Mouse (Mus musculus): Measurements from ENCODE around the gene N4bp3.
"Not testable (repeated sequence)": the region's sequence is repeated elsewhere in the genome, so short reads cannot be mapped to it uniquely, and the experiment has no call there.

Gene N4bp3

DNA sequence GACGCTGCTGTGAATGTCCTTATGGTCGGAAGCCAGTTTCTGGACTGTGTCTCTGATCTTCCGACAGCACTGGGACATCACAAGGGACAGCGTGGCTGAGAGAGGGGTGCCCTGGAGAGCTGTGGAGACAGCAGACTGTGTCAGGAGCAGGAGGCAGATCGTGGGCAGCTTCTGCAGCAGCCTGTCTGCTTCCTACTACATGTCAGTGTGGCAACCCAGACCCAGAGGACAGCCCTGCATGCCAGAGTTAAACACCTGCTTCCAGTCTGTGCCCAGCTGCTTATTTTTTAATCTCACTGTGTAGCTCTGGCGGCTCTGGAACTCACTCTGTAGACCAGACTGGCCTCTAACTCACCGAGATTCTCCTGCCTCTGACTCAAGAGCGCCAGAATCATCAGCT lies 22.7 kb downstream of the N4bp3 start:
- DNase-seq (ENCODE audit: low spot score in 2 of 2) = no peak

DNA sequence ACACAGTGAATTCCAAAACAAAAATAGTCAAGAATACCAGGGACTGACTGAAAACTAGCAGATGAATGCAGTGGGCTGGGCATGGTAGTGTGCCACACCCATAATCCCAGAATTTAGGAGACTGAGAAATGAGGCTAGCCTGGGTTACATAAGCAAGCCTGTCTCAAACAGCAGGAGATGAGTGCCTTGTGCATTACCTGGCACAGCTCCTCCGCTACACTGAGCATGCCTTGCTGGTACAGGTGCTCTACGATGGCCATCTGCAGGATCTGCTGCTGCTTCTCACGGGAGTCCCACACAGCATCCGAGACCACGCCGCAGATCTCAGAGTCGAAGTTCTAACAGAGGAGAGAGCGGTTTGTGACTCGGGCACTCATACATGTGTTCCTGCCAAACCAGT lies 23.2 kb downstream of the N4bp3 start:
- DNase-seq (ENCODE audit: low spot score in 2 of 2) = no peak

DNA sequence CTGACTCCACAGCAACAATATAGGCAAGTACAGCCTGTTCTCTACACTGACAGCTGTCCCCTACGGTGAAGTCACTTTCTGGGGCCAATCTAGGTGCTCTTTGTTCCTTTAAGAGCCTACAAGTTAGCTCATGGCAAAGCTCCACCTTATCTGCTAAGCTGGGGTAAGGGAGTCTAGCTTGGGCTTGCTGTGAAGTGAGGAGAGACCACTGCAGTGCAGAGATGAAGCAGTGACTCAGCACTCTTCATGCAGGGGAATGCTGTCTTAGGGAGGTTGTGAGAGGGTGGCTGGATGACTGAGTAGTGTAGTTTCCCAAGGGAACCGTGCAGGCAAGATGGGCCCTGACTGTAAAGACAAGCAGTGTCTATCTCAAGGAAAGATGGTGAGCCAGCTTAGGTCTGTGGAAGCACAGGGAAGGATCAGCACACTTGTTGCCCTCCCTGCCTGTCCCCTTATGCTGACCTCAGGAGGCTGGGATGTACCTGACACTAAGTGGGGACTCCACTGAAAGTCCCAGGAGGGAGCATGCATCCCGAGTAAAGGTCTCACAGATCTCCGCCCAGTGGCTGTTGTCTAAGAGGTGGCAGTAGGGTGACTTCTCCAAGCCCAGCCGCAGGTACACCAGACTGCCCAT lies 25.3 kb downstream of the N4bp3 start:
- no peak for DNase-seq (ENCODE audit: low spot score in 2 of 2)

DNA sequence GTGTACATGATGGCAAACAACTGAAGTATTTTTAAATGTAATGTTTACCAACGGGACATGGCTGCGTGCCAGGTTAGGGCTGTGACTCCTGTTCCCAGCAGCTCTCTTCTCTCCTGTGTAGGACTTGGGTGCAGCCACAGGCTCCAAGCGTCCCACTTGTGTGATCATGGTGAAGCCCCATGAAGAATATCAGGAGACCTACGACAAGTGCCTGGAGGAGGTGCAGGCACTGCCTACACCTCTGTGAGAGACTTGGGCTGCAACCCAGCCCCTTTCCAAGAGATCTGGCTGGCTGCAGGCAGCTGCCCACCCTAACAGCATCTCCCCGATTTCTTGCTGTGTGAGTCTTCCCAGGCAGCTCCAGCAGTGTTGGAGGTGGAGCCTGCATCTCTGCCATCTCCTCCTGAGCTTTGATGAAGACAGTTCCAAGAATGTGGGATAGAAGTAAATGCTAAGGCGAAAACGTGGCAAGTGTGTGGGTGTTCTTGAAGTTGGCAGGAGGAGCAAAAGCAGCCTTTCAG lies 27.6 kb downstream of the N4bp3 start:
- no peak for DNase-seq (ENCODE audit: low spot score in 2 of 2)

DNA sequence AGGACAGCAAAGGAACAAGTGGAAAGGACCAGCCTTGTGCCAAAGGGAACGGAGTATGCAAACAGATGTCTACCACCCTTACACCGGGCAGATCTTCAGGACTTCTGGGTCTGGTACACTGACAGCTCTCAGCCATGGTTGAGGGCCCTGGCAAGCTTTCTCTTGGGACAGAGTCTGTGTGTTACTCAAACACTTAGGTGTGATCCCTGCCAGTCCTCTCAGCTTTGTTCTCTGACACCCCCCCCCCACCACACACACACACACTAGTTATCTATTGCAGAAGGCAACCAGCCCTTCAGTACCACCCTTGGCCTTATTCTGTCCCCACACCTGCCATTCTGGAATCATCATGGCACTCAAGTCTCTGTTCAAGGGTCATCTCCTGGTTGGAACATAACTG lies 28.9 kb downstream of the N4bp3 start:
- DNase-seq (ENCODE audit: low spot score in 2 of 2) = no peak

DNA sequence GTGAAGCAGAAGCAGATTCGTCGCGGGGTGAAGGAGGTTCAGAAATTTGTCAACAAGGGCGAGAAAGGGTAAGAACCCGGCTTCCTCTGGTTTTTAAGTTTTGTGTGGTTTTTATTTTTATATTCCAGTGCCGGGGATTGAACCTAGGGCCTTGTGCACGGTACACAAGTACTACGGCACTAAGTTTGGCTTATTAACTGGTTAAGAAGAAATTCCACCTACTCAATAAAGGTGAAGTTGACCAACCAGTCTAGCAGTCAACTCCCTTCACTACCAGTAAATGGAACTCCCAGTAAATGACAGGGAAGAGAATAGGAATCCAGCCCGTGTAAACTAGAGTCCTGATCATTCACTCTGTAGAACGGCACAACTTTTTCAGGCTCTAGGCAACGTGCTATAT lies 30.6 kb downstream of the N4bp3 start:
- DNase-seq (ENCODE audit: low spot score in 2 of 2) = no peak

DNA sequence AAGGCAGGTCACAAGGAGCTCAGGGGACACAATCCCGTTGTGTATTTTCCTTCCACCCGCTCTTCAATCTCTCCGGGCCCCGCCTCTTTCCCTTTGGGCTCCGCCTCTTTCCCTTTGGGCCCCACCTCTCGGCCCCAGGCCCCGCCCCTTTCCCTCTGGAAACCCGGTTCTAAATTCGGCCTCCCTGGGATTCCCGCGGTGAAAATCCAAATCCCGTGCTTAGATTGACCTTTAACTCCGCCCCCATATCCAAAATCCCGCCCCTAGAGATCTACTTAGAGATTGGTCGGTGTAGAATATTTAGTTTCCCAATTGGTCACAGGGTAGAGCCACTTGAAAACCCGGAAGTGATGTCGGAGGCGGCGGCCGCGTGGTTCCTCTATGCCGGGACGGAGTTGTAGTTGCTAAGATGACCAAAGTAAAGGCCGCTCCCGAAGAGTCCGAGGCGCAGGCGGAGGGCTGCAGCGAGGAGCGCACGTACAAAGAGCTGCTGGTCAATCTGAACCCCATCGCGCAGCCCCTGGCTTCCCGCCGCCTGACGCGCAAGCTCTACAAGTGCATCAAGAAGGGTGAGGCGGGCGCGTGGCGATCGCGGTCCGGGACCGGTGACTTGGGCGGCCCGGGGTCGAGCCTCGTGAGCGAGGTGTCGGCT lies 31.1 kb downstream of the N4bp3 start, which contains the start of gene Nhp2:
Gene Nhp2 (plus strand): TSS at position 327 of the 652 bp plus-strand sequence.
- peak; percentile 91 to 92 for DNase-seq (ENCODE audit: low spot score in 2 of 2)

DNA sequence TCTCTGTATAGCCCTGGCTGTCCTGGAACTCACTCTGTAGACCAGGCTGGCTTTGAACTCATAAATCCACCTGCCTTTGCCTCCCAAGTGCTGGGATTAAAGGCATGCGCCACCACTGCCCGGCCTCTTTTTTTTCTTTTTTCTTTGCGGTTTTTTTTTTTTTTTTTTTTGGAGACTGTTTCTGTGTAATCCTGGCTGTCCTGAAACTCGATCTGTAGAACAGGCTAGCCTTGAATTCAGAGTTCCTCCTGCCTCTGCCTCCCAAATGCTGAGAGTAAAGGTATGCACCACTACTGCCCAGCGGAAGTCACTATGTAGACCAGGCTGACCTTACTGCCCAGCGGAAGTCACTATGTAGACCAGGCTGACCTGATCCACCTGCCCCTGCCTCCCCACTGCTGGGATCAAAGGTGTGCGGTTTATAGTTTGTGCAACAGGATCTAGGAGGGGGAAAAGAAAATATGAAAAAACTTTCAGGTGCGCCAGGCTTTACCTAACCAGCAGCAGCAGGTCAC lies 31.7 kb downstream of the N4bp3 start:
- DNase-seq (ENCODE audit: low spot score in 2 of 2) = no peak

DNA sequence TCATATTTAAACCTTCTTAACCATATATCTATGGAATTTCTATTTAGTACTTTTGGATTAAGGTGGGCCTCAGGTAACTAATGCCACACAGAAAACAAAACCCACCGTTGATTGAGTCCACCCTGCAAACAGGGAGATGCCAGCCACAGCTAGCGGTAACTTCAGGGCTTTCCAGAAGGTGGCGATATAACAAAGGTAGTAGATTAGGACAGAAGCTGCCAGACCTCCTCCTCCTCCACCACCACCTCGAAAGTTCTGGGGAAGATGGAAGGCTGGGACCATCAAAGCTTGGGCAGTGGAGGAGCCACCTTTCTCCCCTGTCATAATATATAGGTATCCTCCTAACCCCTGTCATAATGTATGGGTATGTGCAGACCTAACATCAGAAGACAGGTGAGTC lies 32.9 kb downstream of the N4bp3 start:
- DNase-seq (ENCODE audit: low spot score in 2 of 2) = peak; percentile 71 to 81

DNA sequence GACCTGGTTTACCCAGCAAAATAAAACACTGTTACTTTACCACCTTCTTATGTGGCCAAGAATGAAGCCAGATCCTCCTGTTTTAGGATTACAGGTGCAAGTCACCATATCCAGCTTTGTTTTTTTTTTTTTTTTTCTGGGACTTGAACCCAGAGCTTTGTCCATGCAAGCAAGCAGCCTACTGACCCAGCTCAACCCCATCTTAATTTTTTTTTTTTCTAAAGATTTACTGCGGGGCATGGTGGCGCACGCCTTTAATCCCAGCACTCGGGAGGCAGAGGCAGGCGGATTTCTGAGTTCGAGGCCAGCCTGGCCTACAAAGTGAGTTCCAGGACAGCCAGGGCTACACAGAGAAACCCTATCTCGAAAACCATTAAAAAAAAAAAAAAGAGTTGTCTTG lies 34.5 kb downstream of the N4bp3 start:
- not testable (repeated sequence) for DNase-seq (ENCODE audit: low spot score in 2 of 2)

DNA sequence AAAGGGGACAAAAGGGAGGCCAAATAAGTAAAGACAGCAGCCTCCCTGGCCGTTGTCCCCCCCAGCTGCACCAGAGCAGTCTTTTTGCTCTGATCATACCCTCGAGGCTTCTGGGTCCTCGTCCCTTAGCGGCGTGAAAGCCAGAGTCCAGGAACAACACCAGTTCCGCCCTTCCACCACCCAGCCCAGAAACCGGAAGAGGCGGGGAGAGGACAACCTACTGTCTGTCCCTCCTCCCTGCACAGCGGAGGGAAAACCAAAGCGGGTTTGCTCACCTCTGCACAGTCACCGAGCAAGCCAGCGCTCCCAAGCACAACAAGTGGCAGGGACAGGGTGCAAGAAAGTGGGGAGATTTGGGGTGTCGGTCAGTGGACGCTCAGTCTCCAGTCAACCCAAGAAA lies 35.0 kb downstream of the N4bp3 start:
- DNase-seq (ENCODE audit: low spot score in 2 of 2) = peak; percentile 76 to 86

DNA sequence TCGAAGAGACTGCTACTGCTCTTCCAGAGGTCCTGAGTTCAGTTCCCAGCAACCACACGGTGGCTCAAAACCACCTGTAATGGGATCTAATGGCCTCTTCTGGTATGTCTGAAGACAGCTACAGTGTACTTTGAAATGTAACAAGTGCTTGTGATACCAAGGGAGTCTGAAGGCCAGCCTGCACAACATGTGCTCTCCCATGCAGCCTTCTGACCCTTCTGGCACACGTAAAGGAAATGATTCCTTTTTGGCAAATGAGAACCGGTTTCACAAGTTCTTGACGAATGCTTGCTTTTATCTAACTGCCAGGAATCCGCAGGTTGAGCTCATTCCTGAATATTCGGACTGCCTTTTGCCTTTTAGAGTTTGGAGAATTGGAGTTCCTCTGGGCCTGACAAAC lies 35.5 kb downstream of the N4bp3 start:
- DNase-seq (ENCODE audit: low spot score in 2 of 2) = no peak

DNA sequence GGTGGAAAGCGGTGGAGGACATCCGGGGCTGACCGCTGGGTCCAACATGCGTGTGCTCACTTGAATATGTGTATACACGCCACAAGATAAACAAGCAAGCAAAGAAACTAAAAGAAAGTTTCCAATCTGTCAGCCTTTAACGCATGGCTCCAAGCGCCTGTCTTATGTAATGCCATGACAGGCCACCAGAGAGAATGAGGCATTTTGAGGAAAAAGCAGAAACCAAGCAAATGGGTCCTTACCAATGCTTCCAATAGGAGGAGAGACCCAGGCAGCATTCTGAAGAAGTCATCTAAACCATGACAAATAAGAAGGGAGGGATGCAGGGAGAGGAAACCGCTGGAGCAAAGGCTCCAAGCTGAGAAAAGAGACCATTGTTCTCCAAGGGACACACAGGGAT lies 36.4 kb downstream of the N4bp3 start:
- no peak for DNase-seq (ENCODE audit: low spot score in 2 of 2)

DNA sequence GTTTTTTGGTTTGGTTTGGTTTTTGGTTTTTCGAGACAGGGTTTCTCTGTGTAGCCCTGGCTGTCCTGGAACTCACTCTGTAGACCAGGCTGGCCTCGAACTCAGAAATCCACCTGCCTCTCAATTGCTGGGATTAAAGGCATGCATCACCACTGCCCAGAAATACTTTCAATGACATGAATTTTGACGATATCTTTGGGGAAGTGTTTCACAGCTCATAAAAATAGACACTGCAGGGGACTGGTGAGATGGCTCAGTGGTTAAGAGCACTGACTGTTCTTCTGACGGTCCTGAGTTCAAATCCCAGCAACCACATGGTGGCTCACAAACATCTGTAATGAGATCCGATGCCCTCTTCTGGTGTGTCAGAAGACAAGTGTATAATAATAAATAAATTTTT lies 40.7 kb downstream of the N4bp3 start:
- DNase-seq (ENCODE audit: low spot score in 2 of 2) = not testable (repeated sequence)

DNA sequence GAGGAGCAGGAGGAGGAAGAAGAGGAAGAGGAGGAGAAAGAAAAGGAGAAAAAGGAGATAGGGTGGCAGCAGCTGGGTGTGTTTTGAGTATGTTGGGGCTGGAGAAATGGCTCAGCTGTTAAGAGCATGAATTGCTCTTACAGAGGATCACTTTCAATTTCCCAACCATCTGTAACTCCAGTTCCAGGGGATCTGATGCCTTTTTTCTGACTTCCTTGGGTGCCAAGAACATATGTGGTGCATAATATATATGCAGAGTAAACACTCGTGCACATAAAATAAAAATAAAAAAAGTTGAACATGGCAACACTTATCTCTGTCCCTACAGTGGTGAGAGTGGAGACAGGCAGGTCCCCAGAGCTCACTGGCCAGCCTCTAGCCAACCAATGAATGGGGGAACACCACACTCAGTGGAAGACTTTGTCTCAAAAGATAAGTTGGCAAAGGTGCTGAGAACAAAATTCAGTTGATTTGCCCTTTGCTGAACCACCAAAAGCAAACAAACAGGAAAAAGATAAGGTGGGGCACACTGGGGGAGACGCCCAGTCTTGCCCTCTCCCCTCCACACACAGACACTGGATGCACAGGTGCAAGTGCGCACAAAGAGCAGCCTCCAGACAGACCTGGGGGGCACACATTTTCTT lies 41.3 kb downstream of the N4bp3 start:
- DNase-seq (ENCODE audit: low spot score in 2 of 2) = no peak

DNA sequence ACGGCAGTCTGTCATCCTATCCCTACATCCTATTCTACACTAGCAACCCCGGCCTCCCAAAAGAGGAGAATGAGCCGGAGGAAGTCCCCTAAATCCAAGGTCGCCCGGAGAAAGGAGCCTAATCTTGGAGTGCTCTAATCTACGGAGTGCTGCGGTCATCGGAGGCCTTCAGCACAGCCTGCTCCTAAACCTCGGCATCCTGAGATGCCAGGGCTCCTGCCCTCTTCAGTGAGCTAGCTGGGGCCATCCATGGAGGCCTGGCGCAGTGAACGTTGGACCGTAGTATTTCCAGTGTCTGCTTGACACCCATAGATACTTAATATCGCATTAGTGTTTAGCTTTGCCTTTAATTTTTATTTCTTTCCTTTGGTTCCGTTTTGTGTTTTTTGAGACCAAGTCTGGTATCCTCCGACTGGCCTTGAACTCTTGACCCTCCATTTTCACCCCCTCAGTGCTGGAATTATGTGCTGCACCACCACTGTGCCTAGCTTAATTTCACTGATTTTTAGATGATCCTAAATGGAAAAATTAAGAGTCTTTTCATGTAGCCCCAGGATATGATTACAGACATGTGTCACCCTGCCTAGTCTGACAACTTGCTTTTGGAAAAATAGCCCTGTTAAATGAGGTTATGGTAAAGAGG lies 43.4 kb downstream of the N4bp3 start:
- DNase-seq (ENCODE audit: low spot score in 2 of 2) = no peak

DNA sequence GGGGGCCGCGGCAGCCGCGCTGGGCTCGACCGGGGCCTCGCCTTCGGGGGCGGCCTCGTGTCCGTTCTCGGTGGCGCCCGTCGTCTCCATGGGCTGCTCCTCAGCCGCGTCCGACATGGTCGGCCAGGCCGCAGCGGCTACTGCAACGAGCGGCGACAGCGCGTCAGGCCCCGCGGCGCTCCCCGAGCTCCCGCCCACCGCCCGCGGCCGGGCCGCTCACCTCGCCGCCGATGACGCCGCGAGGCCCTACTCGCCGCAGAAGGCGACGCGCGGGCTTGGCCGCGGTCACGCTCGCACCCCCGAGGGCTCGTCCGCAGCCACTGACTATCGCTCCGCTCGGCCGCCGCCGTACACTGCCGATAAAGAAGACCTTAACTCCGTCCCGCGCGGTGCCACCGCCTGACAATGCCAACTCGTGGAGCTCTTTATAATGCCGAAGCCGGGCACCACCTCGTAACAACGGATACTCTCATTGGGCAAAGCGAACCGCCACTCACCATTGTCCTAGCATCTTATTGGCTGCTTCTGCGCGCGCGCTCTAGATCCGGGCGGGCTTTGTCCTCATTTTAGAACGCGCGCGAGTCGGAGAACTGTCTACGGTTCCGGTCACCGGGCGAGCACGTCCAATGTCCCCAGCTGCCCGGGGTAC lies 44.1 kb downstream of the N4bp3 start, which contains the start of gene Hnrnpab:
Gene Hnrnpab (minus strand): TSS at position 401 of the 649 bp plus-strand sequence.
- DNase-seq (ENCODE audit: low spot score in 2 of 2) = peak; percentile 94 to 96

DNA sequence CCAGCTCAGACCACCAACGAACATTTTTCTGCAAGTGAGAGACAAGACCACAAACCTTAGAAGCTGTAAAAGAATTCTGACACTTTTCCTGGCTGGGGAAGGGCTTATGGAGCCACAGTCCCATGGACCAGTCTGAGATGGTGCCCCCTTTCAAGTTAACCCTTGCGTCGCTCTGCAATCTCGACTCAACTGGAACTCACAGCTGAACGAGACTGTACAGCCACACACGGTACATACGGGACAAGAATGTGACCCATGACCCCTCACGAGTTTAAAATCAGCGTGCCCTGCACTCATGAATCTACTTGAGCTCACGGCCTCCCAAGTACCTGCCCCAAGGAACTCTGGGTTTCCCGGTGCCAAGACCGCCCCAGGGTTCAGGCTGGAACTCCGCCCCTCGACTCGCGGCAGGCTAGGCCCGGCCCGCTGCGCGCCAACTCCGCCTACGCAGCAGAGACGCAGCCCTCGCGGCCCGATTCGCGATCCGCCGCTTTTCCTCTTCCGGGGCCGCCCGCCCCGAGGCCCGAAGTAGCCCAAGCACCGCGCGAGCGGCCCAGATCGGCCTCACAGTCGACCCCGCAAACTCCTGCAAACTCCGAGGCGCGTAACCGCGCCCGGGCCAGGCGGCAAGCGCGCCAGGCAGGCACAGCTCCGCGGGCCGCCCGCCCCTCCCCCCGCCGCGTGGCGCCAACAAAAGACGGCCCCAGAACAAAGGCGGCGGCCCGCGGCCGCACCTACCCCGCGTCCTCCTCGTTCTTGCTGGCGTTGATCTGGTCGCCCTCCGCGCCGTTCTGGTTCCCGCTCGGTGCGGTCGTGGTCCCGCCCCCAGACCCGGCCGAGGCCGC lies 44.8 kb downstream of the N4bp3 start:
- DNase-seq (ENCODE audit: low spot score in 2 of 2) = peak; percentile 88 to 93

DNA sequence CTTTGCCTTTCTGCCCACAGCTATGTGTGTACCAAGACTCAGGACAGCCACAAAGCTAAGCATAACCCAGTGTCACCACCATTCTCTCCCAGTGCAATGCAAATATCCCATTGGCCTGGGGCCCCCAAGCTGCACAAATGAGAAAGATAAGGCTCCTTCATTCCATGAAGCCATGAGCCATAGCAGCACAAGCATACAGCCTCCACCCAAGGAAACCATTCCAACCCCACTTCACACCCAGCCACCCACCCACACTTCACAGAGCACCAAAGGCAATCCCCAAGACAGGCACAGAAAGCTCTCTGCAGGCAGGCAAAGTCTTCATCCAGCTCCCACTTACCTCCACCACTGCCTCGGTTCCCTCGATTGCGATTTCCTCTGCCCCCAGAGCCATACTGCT lies 48.4 kb downstream of the N4bp3 start:
- no peak for DNase-seq (ENCODE audit: low spot score in 2 of 2)

DNA sequence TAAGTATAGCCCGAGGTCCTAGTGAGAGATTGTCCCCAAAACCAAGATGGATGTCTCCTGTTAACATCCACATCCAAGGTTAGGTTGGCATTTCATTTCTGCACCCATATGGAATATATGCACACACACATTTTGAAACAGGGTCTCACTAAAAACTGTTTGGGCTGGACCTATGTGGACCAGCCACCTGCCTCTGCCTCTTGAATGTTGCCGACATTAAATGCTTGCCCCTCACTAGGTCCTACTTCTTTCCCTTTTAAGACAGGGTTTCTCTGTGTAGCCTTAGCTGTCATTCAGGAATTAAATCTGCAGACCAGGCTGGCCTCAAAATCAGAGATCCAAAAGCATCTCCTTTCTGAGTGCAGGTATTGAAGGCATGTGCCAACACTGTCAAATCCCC lies 53.1 kb downstream of the N4bp3 start:
- DNase-seq (ENCODE audit: low spot score in 2 of 2) = no peak
